Mouse (Mus musculus) megakaryocyte, embryonic 14.5 days (primary cell): ENCODE data around the gene Rft1.

ENCODE experiments used
- FLI1 ChIP-seq: IDR thresholded peaks from 2 replicates; pipeline ENCODE4 v1.6.1; 2012; ENCODE audit warnings: low read length, inconsistent platforms, mixed read lengths
- GATA1 ChIP-seq: IDR thresholded peaks from 3 replicates; pipeline ENCODE4 v1.6.1; 2012; ENCODE audit warnings: mixed read lengths, low read length, inconsistent platforms, borderline replicate concordance

GRCm38 (mm10) chr14:30612523-30612922 lies 41.6 kb upstream of the Rft1 start:
- TF ChIP-seq GATA1, result no peak
- no peak for TF ChIP-seq FLI1
